Mouse (Mus musculus) hindbrain, embryonic 12.5 days (tissue): ENCODE results near the gene Dppa4. TPM values are rescaled to one million over a fixed set of nuclear protein-coding genes. Genes with fewer than 3 reads are reported as not detected.

ENCODE experiments used
- ATAC-seq: fragments of 200-750 bp; cut with Nextera tagmentation; 2 replicates; pipeline ENCODE4 v1.8.0; 2017; ENCODE audit warnings: moderate TSS enrichment; ENCODE audit not compliant: low FRiP score
- H3K27ac ChIP-seq: fragments of 300-500 bp; sonication (generic); 2 replicates; pipeline ENCODE4 v1.5.1; 2016; ENCODE audit warnings: mild to moderate bottlenecking
- H3K27me3 ChIP-seq: fragments of 300-500 bp; sonication (generic); 2 replicates; pipeline ENCODE4 v1.6.1; 2016; ENCODE audit warnings: mild to moderate bottlenecking
- H3K36me3 ChIP-seq: fragments of 300-500 bp; sonication (generic); 2 replicates; pipeline ENCODE4 v1.6.1; 2016; ENCODE audit warnings: mild to moderate bottlenecking
- H3K4me1 ChIP-seq: fragments of 300-500 bp; sonication (generic); 2 replicates; pipeline ENCODE4 v1.6.1; 2016
- H3K4me2 ChIP-seq: fragments of 300-500 bp; sonication (generic); replicated peaks from 2 replicates; pipeline ENCODE4 v1.6.1; 2016; ENCODE audit warnings: mild to moderate bottlenecking
- H3K4me3 ChIP-seq: fragments of 300-500 bp; sonication (generic); 2 replicates; pipeline ENCODE4 v1.5.1; 2016; ENCODE audit warnings: mild to moderate bottlenecking
- H3K9ac ChIP-seq: fragments of 300-500 bp; sonication (generic); 2 replicates; pipeline ENCODE4 v1.6.1; 2016; ENCODE audit warnings: mild to moderate bottlenecking, moderate library complexity
- H3K9me3 ChIP-seq: fragments of 300-500 bp; sonication (generic); replicated peaks from 2 replicates; pipeline ENCODE4 v1.6.1; 2016; ENCODE audit warnings: mild to moderate bottlenecking
- WGBS: fragments of 180-500 bp; shearing (Covaris S2); methylation state at CpG from one replicate; pipeline ENCODE4 v1.1.7; 2016; 5-methylcytosine and 5-hydroxymethylcytosine counted together
- polyA plus RNA-seq: library from polyadenylated mRNA; unstranded; fragments of >200 nt; fragmentation: Nextera tagmentation; extraction: Ambion mirVana; gene quantifications from 2 replicates; pipeline ENCODE4 v1.2.1, GENCODE M21; 2016

The Dppa4 gene
- polyA plus RNA-seq, 1 experiment from 2014 or later = not detected

DNA sequence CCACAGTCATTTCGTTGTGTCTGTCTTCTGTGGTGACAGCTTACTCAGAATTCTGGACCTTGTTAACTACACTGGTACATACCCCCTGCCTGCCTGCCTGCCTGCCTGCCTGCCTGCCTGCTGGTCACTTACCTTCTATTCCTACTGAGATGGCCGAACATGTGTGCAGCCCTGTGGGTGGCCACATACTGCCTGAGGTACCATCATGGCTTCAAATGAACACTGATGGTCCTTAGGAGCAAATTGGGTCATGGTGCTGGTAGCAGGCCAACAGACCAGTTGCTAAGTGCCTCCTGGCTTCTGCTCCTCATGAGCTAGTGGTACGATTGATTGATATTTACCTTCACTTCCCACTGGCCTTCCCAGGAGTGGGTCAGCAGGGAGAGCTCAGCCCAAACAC is 48.3 kb downstream of the Dppa4 start:
- Histone ChIP-seq H3K4me3 (no peak overlapping the region), H3K27me3 (no peaks in the 10 kb centered on the region), H3K4me2 (no peak overlapping the region), H3K9ac (no peak overlapping the region), H3K9me3 (no peaks in the 10 kb centered on the region), H3K27ac (no peak overlapping the region), H3K36me3 (no peaks in the 10 kb centered on the region), H3K4me1 (no peaks in the 10 kb centered on the region)
- ATAC-seq = no peak
- 76% methylated on average over 3 of the region's 3 CpGs for WGBS

DNA sequence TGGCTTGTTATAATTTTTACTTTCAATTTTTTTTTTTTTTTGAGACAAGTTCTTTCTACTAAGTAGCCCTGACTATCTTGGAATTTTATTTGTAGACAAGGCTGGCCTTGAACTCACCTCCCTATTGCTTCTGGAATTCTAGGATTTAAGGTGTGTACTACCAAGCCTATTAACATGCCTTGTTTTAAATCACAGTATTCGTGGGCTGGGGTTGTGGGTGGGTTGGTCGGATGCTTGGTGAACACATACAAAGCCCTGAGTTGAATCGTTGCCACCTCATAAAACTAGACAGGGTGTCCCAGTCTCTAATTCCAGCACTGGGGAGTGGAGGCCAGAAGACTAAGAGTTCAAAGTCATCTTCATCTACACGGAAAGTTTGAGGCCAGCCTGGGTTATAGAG is 51.8 kb downstream of the Dppa4 start:
- no peak for ATAC-seq
- Histone ChIP-seq H3K9me3 (no peaks in the 10 kb centered on the region), H3K4me2 (no peak overlapping the region), H3K9ac (no peak overlapping the region), H3K36me3 (no peaks in the 10 kb centered on the region), H3K4me3 (no peak overlapping the region), H3K27me3 (no peaks in the 10 kb centered on the region), H3K27ac (no peak overlapping the region), H3K4me1 (no peaks in the 10 kb centered on the region)
- 87% methylated on average over 4 of the region's 4 CpGs for WGBS

Other genes starting within 250 kb of the Dppa4 start
- gene Dppa2, start 20.2 kb downstream of the Dppa4 start, polyA plus RNA-seq = not detected in 2 replicates
- gene Gm5485, start 128.7 kb downstream of the Dppa4 start, polyA plus RNA-seq = not detected in 2 replicates
- gene Morc1, start 147.5 kb downstream of the Dppa4 start, polyA plus RNA-seq = not detected in 2 replicates